Mouse (Mus musculus): ENCODE results near the gene Pdhb. TPM values are rescaled to one million over a fixed set of nuclear protein-coding genes. Genes with fewer than 3 reads are reported as not detected.

Gene Pdhb
- polyA plus RNA-seq, 1 experiment from 2014 or later = 285 TPM

- Histone ChIP-seq H3K4me2 (ENCODE audit: low read depth, low read length) (peak overlapping the region; percentile 79), H3K4me3 (ENCODE audit: low read depth, low read length) (peak overlapping the region; percentile 67; the same call in 1 of the 2 replicates), H3K9me3 (ENCODE audit: control insufficient read depth, low read length) (no peaks in the 10 kb centered on the region), H3K27ac (ENCODE audit: low read depth, low read length) (no peak overlapping the region), H3K9ac (replicated peaks; ENCODE audit: low read depth, low read length) (peak overlapping the region; percentile 5; the same call in 1 of the 2 replicates), H3K27me3 (ENCODE audit: control insufficient read depth, insufficient read depth, low read length) (peaks cover 2% of the 10 kb centered on the region; the same call in 1 of the 2 replicates), H3K36me3 (ENCODE audit: control insufficient read depth, insufficient read depth, low read length) (no peaks in the 10 kb centered on the region), H3K4me1 (ENCODE audit: control insufficient read depth, insufficient read depth, low read length) (peaks cover 21% of the 10 kb centered on the region)
- WGBS = 19% methylated on average over 21 of the region's 21 CpGs
- no peak for ATAC-seq (ENCODE audit: low read depth)
Observed at GRCm38 (mm10) chr14:8215208-8215778, 42.5 kb upstream of the Pdhb start.

DNA sequence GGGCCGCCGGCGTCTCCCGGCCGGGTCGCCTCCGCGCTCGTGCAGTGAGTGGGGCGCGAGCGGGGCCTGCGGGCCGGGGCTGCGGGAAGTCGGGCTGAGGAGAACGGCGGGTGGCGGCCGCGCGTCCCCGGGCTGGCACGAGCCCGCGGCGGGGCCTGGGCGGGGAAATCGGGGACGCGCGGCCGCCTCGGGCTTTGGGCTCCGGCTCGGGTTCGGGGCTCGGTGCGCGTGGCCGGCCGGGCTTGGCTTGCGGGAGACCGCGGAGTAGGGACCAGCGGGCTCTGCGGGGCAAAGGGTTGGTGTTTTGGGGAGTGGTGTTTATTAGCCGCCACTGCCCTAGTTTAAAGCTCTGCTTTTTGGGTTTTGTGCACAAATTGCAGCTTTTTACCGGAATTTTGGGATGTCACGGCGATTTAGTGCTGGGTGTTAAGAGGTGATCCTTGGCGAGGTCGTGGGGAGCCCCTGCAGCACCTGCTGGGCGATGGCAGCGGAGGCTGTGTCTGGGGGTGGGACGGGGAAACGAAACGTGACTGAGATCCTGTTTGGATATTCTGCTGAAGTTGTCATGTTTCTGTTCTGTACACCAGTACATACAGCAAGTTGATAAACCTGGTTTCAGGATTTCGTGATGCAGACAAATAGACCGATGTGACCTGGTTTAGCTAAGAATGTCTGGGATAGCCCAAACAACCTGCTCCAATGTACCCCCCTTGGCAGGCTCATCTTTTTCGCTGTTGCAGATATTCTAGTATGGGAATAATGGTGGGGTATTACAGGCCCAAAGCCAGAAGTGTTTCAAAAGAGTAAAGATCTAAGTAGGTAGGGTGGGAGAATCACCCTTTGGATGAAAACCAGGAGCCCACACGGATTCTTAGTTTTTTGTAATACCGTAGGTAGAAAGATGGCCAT lies 41.7 kb upstream of the Pdhb start:
- 3% methylated on average over 46 of the region's 63 CpGs for WGBS
- no peaks in the 10 kb centered on the region for H3K36me3 ChIP-seq (ENCODE audit: control insufficient read depth, insufficient read depth, low read length)
- H3K9me3 ChIP-seq (ENCODE audit: control insufficient read depth, low read length) = no peaks in the 10 kb centered on the region
- H3K4me3 ChIP-seq (ENCODE audit: low read depth, low read length) = peak overlapping the region; percentile 67
- H3K4me1 ChIP-seq (ENCODE audit: control insufficient read depth, insufficient read depth, low read length) = peaks cover 21% of the 10 kb centered on the region
- peak overlapping the region; percentile 92 for H3K27ac ChIP-seq (ENCODE audit: low read depth, low read length)
- peak; percentile 86 for ATAC-seq (ENCODE audit: low read depth)
- H3K9ac ChIP-seq (replicated peaks; ENCODE audit: low read depth, low read length) = peak overlapping the region; percentile 84
- peaks cover 2% of the 10 kb centered on the region; the same call in 1 of the 2 replicates for H3K27me3 ChIP-seq (ENCODE audit: control insufficient read depth, insufficient read depth, low read length)
- H3K4me2 ChIP-seq (ENCODE audit: low read depth, low read length) = peak overlapping the region; percentile 79

- Histone ChIP-seq H3K4me1 (ENCODE audit: control insufficient read depth, insufficient read depth, low read length) (peaks cover 18% of the 10 kb centered on the region), H3K36me3 (ENCODE audit: control insufficient read depth, insufficient read depth, low read length) (no peaks in the 10 kb centered on the region), H3K9ac (replicated peaks; ENCODE audit: low read depth, low read length) (peak within 1 kb of the TSS; percentile 84), H3K4me3 (ENCODE audit: low read depth, low read length) (peak within 1 kb of the TSS; percentile 67), H3K27ac (ENCODE audit: low read depth, low read length) (peak within 1 kb of the TSS; percentile 92), H3K9me3 (ENCODE audit: control insufficient read depth, low read length) (no peaks in the 10 kb centered on the region), H3K4me2 (ENCODE audit: low read depth, low read length) (peak within 1 kb of the TSS; percentile 79), H3K27me3 (ENCODE audit: control insufficient read depth, insufficient read depth, low read length) (peaks cover 2% of the 10 kb centered on the region; the same call in 1 of the 2 replicates)
- peak; percentile 96 for ATAC-seq (ENCODE audit: low read depth)
- WGBS = under 1% methylated on average over 17 of the region's 49 CpGs
Observed at GRCm38 (mm10) chr14:8213803-8214224, 41.0 kb upstream of the Pdhb start, which contains the start of gene Kctd6. TSS of gene Kctd6 (plus strand) at chr14:8214140.

DNA sequence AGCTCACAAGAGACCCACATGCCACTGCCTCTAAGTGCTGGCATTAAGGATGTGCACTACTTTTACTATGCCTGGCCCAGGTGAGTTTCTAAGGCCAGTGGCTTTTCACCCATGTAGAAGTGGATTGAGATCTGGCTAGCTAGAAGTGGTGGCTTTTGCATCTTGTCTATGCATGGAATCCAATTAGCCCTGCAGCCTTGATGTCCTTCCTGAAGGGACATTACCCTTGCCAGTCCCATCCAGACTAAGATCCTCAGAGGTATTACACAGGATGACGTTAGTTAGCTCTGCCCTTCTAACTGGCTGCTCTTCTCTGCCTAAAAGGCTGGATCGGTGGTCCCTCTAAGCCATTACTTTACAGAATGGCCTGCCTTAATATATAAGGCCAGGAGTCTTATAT lies 40.2 kb upstream of the Pdhb start:
- no peak overlapping the region for H3K4me2 ChIP-seq (ENCODE audit: low read depth, low read length)
- no peaks in the 10 kb centered on the region for H3K36me3 ChIP-seq (ENCODE audit: control insufficient read depth, insufficient read depth, low read length)
- peaks cover 2% of the 10 kb centered on the region; the same call in 1 of the 2 replicates for H3K27me3 ChIP-seq (ENCODE audit: control insufficient read depth, insufficient read depth, low read length)
- no peak for ATAC-seq (ENCODE audit: low read depth)
- 75% methylated on average over 2 of the region's 2 CpGs for WGBS
- H3K9ac ChIP-seq (replicated peaks; ENCODE audit: low read depth, low read length) = no peak overlapping the region
- H3K9me3 ChIP-seq (ENCODE audit: control insufficient read depth, low read length) = no peaks in the 10 kb centered on the region
- H3K4me1 ChIP-seq (ENCODE audit: control insufficient read depth, insufficient read depth, low read length) = peaks cover 11% of the 10 kb centered on the region; the same call in 1 of the 2 replicates
- H3K4me3 ChIP-seq (ENCODE audit: low read depth, low read length) = no peak overlapping the region
- H3K27ac ChIP-seq (ENCODE audit: low read depth, low read length) = no peak overlapping the region

GRCm38 (mm10) chr14:8209896-8210295 lies 37.1 kb upstream of the Pdhb start:
- Histone ChIP-seq H3K4me2 (ENCODE audit: low read depth, low read length) (no peak overlapping the region), H3K4me1 (ENCODE audit: control insufficient read depth, insufficient read depth, low read length) (peaks cover 1% of the 10 kb centered on the region; the same call in 1 of the 2 replicates), H3K9ac (replicated peaks; ENCODE audit: low read depth, low read length) (no peak overlapping the region), H3K4me3 (ENCODE audit: low read depth, low read length) (no peak overlapping the region), H3K27ac (ENCODE audit: low read depth, low read length) (no peak overlapping the region), H3K36me3 (ENCODE audit: control insufficient read depth, insufficient read depth, low read length) (no peaks in the 10 kb centered on the region), H3K27me3 (ENCODE audit: control insufficient read depth, insufficient read depth, low read length) (no peaks in the 10 kb centered on the region), H3K9me3 (ENCODE audit: control insufficient read depth, low read length) (no peaks in the 10 kb centered on the region)
- WGBS = 85% methylated on average over 2 of the region's 2 CpGs
- no peak for ATAC-seq (ENCODE audit: low read depth)

GRCm38 (mm10) chr14:8208876-8209275 lies 36.1 kb upstream of the Pdhb start:
- Histone ChIP-seq H3K4me3 (ENCODE audit: low read depth, low read length) (no peak overlapping the region), H3K4me2 (ENCODE audit: low read depth, low read length) (no peak overlapping the region), H3K9ac (replicated peaks; ENCODE audit: low read depth, low read length) (no peak overlapping the region), H3K4me1 (ENCODE audit: control insufficient read depth, insufficient read depth, low read length) (no peaks in the 10 kb centered on the region), H3K27ac (ENCODE audit: low read depth, low read length) (no peak overlapping the region), H3K9me3 (ENCODE audit: control insufficient read depth, low read length) (no peaks in the 10 kb centered on the region), H3K36me3 (ENCODE audit: control insufficient read depth, insufficient read depth, low read length) (no peaks in the 10 kb centered on the region), H3K27me3 (ENCODE audit: control insufficient read depth, insufficient read depth, low read length) (no peaks in the 10 kb centered on the region)
- no peak for ATAC-seq (ENCODE audit: low read depth)
- 66% methylated on average over 3 of the region's 3 CpGs for WGBS

DNA sequence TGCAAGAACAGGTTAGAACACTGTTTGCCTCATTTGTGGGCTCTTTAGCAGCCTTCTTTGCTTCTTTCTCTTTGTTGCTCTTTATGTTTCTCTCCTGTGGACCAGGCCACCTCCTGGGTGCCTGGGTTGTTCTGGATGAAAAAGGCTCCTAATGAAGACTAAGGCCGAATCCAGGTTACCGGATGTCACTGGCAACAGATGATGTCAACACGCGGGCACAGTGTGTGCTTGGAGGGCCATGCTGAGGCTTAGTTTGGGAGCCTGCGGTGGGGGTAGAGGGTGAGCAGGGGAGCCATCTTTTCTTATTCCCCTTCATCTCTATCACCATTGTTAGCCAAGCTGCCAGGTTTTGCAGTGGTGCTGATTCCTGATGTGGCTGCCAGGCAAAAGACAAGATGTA lies 34.7 kb upstream of the Pdhb start:
- Histone ChIP-seq H3K9ac (replicated peaks; ENCODE audit: low read depth, low read length) (no peak overlapping the region), H3K9me3 (ENCODE audit: control insufficient read depth, low read length) (no peaks in the 10 kb centered on the region), H3K27ac (ENCODE audit: low read depth, low read length) (no peak overlapping the region), H3K27me3 (ENCODE audit: control insufficient read depth, insufficient read depth, low read length) (no peaks in the 10 kb centered on the region), H3K4me1 (ENCODE audit: control insufficient read depth, insufficient read depth, low read length) (no peaks in the 10 kb centered on the region), H3K4me2 (ENCODE audit: low read depth, low read length) (no peak overlapping the region), H3K36me3 (ENCODE audit: control insufficient read depth, insufficient read depth, low read length) (no peaks in the 10 kb centered on the region), H3K4me3 (ENCODE audit: low read depth, low read length) (no peak overlapping the region)
- 67% methylated on average over 5 of the region's 5 CpGs for WGBS
- no peak for ATAC-seq (ENCODE audit: low read depth)

GRCm38 (mm10) chr14:8207105-8207504 lies 34.3 kb upstream of the Pdhb start:
- H3K9me3 ChIP-seq (ENCODE audit: control insufficient read depth, low read length) = no peaks in the 10 kb centered on the region
- H3K4me3 ChIP-seq (ENCODE audit: low read depth, low read length) = no peak overlapping the region
- no peak overlapping the region for H3K27ac ChIP-seq (ENCODE audit: low read depth, low read length)
- no peaks in the 10 kb centered on the region for H3K27me3 ChIP-seq (ENCODE audit: control insufficient read depth, insufficient read depth, low read length)
- H3K4me2 ChIP-seq (ENCODE audit: low read depth, low read length) = no peak overlapping the region
- peak; percentile 61; the same call in 1 of the 2 replicates for ATAC-seq (ENCODE audit: low read depth)
- 11% methylated on average over 5 of the region's 5 CpGs for WGBS
- no peaks in the 10 kb centered on the region for H3K36me3 ChIP-seq (ENCODE audit: control insufficient read depth, insufficient read depth, low read length)
- H3K4me1 ChIP-seq (ENCODE audit: control insufficient read depth, insufficient read depth, low read length) = no peaks in the 10 kb centered on the region
- no peak overlapping the region for H3K9ac ChIP-seq (replicated peaks; ENCODE audit: low read depth, low read length)
